Mouse (Mus musculus) liver, adult 2 months (tissue): Measurements from ENCODE around the gene Dpp8.

Experiments used
- CTCF ChIP-seq: fragments of 200-500 bp; IDR thresholded peaks from 2 replicates; pipeline ENCODE4 v1.5.1; 2011; ENCODE audit warnings: low read depth, low read length, control low read depth
- POLR2A ChIP-seq: fragments of 200-500 bp; IDR thresholded peaks from 2 replicates; pipeline ENCODE4 v1.6.1; 2011; ENCODE audit warnings: low read length, control low read depth; ENCODE audit not compliant: insufficient read depth; ENCODE audit errors: extremely low read depth

DNA sequence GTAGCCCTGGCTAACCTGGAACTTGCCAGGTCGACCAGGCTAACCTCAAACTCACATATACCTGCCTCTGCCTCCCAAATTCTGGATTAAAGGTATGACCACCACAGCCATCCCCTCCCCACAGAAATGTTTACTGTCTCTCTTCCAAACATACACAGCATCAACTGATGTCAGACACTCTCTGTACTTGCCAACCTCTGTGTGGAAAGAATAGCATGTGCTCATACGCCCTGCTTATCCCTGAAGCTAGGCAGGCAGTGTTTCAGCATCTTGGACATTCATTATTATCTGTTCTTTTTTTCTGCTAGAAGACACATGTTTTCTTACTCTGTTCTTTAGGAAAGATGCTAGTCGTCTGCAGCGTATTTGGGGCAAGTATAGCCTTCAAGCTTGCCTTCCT is 14.3 kb upstream of the Dpp8 start:
- TF ChIP-seq CTCF (no peak), POLR2A (no peak)
